In genomic region chr10:9672751-9673150, GRCm38 (mm10) we compare ENCODE assay signal across 10 mouse cellular contexts. TPM values are rescaled to one million over a fixed set of nuclear protein-coding genes. Genes with fewer than 3 reads are reported as not detected.
DNase-seq lines count a peak whose midpoint lies in the region; ATAC-seq lines count a peak whose summit lies in the region.
"Had no signal": no experiment of that assay in that cellular context is flagged by ENCODE, and none has a peak within 500 bp of the region (broad histone marks: within the 10 kb centered on the region; RNA-seq: fewer than 3 reads in every experiment).

No protein-coding gene starts in this region.

- no peaks in the 10 kb centered on the region for H3K9me3 ChIP-seq in lung, embryonic 16.5 days (ENCODE audit: control insufficient read depth, low read length)
- no peaks in the 10 kb centered on the region for H3K9me3 ChIP-seq in forebrain, embryonic 15.5 days
- H3K9me3 ChIP-seq in midbrain, embryonic 10.5 days (replicated peaks): no peaks in the 10 kb centered on the region
- H3K9me3 ChIP-seq in stomach, embryonic 16.5 days (replicated peaks; ENCODE audit: control insufficient read depth, low read length): no peaks in the 10 kb centered on the region

- 86% methylated on average over 5 of the region's 5 CpGs for WGBS in lung, embryonic 16.5 days
- WGBS in forebrain, embryonic 15.5 days: 94% methylated on average over 5 of the region's 5 CpGs
- WGBS in midbrain, embryonic 10.5 days: 86% methylated on average over 5 of the region's 5 CpGs
- WGBS in stomach, embryonic 16.5 days: 90% methylated on average over 5 of the region's 5 CpGs

- H3K4me3 ChIP-seq in lung, embryonic 16.5 days (ENCODE audit: low read length): peak overlapping the region; percentile 78
- peak overlapping the region; percentile 69 for H3K4me3 ChIP-seq in forebrain, embryonic 15.5 days
- H3K4me3 ChIP-seq in midbrain, embryonic 10.5 days: peak overlapping the region; percentile 81
- peak overlapping the region; percentile 79; the same call in 1 of the 2 replicates for H3K4me3 ChIP-seq in stomach, embryonic 16.5 days (replicated peaks; ENCODE audit: low read length)

- peak overlapping the region; percentile 96 for H3K4me2 ChIP-seq in lung, embryonic 16.5 days (ENCODE audit: low read depth, low read length)
- H3K4me2 ChIP-seq in forebrain, embryonic 15.5 days (replicated peaks): no peak overlapping the region
- peak overlapping the region; percentile 92 for H3K4me2 ChIP-seq in stomach, embryonic 16.5 days (ENCODE audit: low read depth, low read length)

- H3K4me1 ChIP-seq in lung, embryonic 16.5 days (replicated peaks; ENCODE audit: control insufficient read depth, insufficient read depth, low read length): peaks cover 5% of the 10 kb centered on the region; the same call in 1 of the 2 replicates
- H3K4me1 ChIP-seq in forebrain, embryonic 15.5 days: peaks cover 33% of the 10 kb centered on the region
- H3K4me1 ChIP-seq in midbrain, embryonic 10.5 days: peaks cover 31% of the 10 kb centered on the region
- peaks cover 7% of the 10 kb centered on the region; the same call in 1 of the 2 replicates for H3K4me1 ChIP-seq in stomach, embryonic 16.5 days (ENCODE audit: control insufficient read depth, insufficient read depth, low read length)

- 0 out of 2 replicates have a peak, but pooled peaks cover 2% of the 10 kb centered on the region for H3K27me3 ChIP-seq in lung, embryonic 16.5 days (ENCODE audit: control insufficient read depth, insufficient read depth, low read depth, low read length)
- H3K27me3 ChIP-seq in forebrain, embryonic 15.5 days: peaks cover 19% of the 10 kb centered on the region; the same call in 1 of the 2 replicates
- peaks cover 38% of the 10 kb centered on the region for H3K27me3 ChIP-seq in midbrain, embryonic 10.5 days (ENCODE audit: low read depth, poor library complexity, severe bottlenecking)
- H3K27me3 ChIP-seq in stomach, embryonic 16.5 days (ENCODE audit: control insufficient read depth, insufficient read depth, low read length): no peaks in the 10 kb centered on the region; the same call in 1 of the 2 replicates

- ATAC-seq in lung, embryonic 16.5 days (ENCODE audit: low read depth): no peak
- ATAC-seq in forebrain, embryonic 15.5 days (replicated peaks): no peak
- no peak for ATAC-seq in stomach, embryonic 16.5 days (ENCODE audit: insufficient read depth, low FRiP score)

- H3K36me3 ChIP-seq in lung, embryonic 16.5 days (ENCODE audit: control insufficient read depth, insufficient read depth, low read length): no peaks in the 10 kb centered on the region
- no peaks in the 10 kb centered on the region for H3K36me3 ChIP-seq in forebrain, embryonic 15.5 days
- H3K36me3 ChIP-seq in midbrain, embryonic 10.5 days: no peaks in the 10 kb centered on the region
- no peaks in the 10 kb centered on the region for H3K36me3 ChIP-seq in stomach, embryonic 16.5 days (ENCODE audit: control insufficient read depth, insufficient read depth, low read length)

- H3K27ac ChIP-seq in lung, embryonic 16.5 days (ENCODE audit: low read length): no peak overlapping the region
- no peak overlapping the region for H3K27ac ChIP-seq in forebrain, embryonic 15.5 days (replicated peaks)
- H3K27ac ChIP-seq in midbrain, embryonic 10.5 days (replicated peaks): no peak overlapping the region
- no peak overlapping the region for H3K27ac ChIP-seq in stomach, embryonic 16.5 days (ENCODE audit: low read length)

- DNase-seq in lung, postnatal 10 days: no peak
- no peak for DNase-seq in midbrain, embryonic 10.5 days (ENCODE audit: low spot score)
- DNase-seq in thymus, postnatal 36 days: no peak
- no peak for DNase-seq in left cerebral cortex, adult 11 months (ENCODE audit: low spot score)
- no peak for DNase-seq in testis, postnatal 10 days (ENCODE audit: low spot score)
- DNase-seq: lung, postnatal 4 days; right cerebral cortex, postnatal 25 days had no signal

- H3K9ac ChIP-seq in lung, embryonic 16.5 days (ENCODE audit: low read length): no peak overlapping the region
- no peak overlapping the region for H3K9ac ChIP-seq in forebrain, embryonic 15.5 days (replicated peaks)
- H3K9ac ChIP-seq in stomach, embryonic 16.5 days (ENCODE audit: low read length): no peak overlapping the region

RNA-seq across cellular contexts. Expression of gene Samd5, which starts 2.3 kb away (rescaled TPM):
- polyA plus RNA-seq in lung, embryonic 16.5 days (2015; fragmentation: Nextera tagmentation; extraction: Ambion mirVana): 7.6 and 8.9 TPM in 2 replicates
- 3.6 and 3.8 TPM in 2 replicates for polyA plus RNA-seq in forebrain, embryonic 15.5 days (2015; fragmentation: Nextera tagmentation; extraction: Ambion mirVana)
- 6.0 and 7.1 TPM in 2 replicates for polyA plus RNA-seq in midbrain, embryonic 10.5 days (2016; fragmentation: Nextera tagmentation; extraction: Ambion mirVana)
- 5.4 TPM in 2 replicates for polyA plus RNA-seq in stomach, embryonic 16.5 days (2015; fragmentation: Nextera tagmentation; extraction: Ambion mirVana)
